Mouse (Mus musculus) intestine, embryonic 15.5 days (tissue): ENCODE data around the gene Il18bp. TPM values are rescaled to one million over a fixed set of nuclear protein-coding genes. Genes with fewer than 3 reads are reported as not detected.
"Not testable (repeated sequence)": the region's sequence is repeated elsewhere in the genome, so short reads cannot be mapped to it uniquely, and the experiment has no call there.

Experiments
- ATAC-seq: fragments of 200-750 bp; cut with Nextera tagmentation; 2 replicates; pipeline ENCODE4 v1.8.0; 2017; ENCODE audit warnings: moderate TSS enrichment, moderate library complexity
- H3K27ac ChIP-seq: fragments of 300-500 bp; sonication (generic); 2 replicates; pipeline ENCODE4 v1.5.1; 2015; ENCODE audit warnings: mild to moderate bottlenecking, inconsistent platforms
- H3K27me3 ChIP-seq: fragments of 300-500 bp; sonication (generic); replicated peaks from 2 replicates; pipeline ENCODE4 v1.6.1; 2015; ENCODE audit warnings: inconsistent platforms
- H3K36me3 ChIP-seq: fragments of 300-500 bp; sonication (generic); 2 replicates; pipeline ENCODE4 v1.6.1; 2015; ENCODE audit warnings: inconsistent platforms
- H3K4me1 ChIP-seq: fragments of 300-500 bp; sonication (generic); replicated peaks from 2 replicates; pipeline ENCODE4 v1.6.1; 2015; ENCODE audit warnings: inconsistent platforms
- H3K4me2 ChIP-seq: fragments of 300-500 bp; sonication (generic); replicated peaks from 2 replicates; pipeline ENCODE4 v1.6.1; 2015; ENCODE audit warnings: mild to moderate bottlenecking, inconsistent platforms
- H3K4me3 ChIP-seq: fragments of 300-500 bp; sonication (generic); replicated peaks from 2 replicates; pipeline ENCODE4 v1.5.1; 2015; ENCODE audit warnings: inconsistent platforms
- H3K9ac ChIP-seq: fragments of 300-500 bp; sonication (generic); 2 replicates; pipeline ENCODE4 v1.6.1; 2015; ENCODE audit warnings: inconsistent platforms
- H3K9me3 ChIP-seq: fragments of 300-500 bp; sonication (generic); 2 replicates; pipeline ENCODE4 v1.6.1; 2016; ENCODE audit warnings: inconsistent platforms
- WGBS: fragments of 180-500 bp; shearing (Covaris S2); methylation state at CpG from one replicate; pipeline ENCODE4 v1.1.7; 2015; 5-methylcytosine and 5-hydroxymethylcytosine counted together
- polyA plus RNA-seq: library from polyadenylated mRNA; unstranded; fragments of >200 nt; fragmentation: Nextera tagmentation; extraction: Ambion mirVana; gene quantifications from 2 replicates; pipeline ENCODE4 v1.2.1, GENCODE M21; 2015

Gene Il18bp
- polyA plus RNA-seq, 1 experiment from 2014 or later = 2.3 TPM

GRCm38 (mm10) chr7:102025187-102026119 is 7.0 kb upstream of the Il18bp start:
- no peak overlapping the region for H3K4me3 ChIP-seq
- no peaks in the 10 kb centered on the region for H3K9me3 ChIP-seq
- peaks cover 37% of the 10 kb centered on the region for H3K36me3 ChIP-seq
- H3K27ac ChIP-seq = no peak overlapping the region
- no peaks in the 10 kb centered on the region for H3K4me1 ChIP-seq
- WGBS = 79% methylated on average over 2 of the region's 2 CpGs
- ATAC-seq = no peak
- H3K9ac ChIP-seq = no peak overlapping the region
- no peaks in the 10 kb centered on the region for H3K27me3 ChIP-seq
- H3K4me2 ChIP-seq = no peak overlapping the region

DNA sequence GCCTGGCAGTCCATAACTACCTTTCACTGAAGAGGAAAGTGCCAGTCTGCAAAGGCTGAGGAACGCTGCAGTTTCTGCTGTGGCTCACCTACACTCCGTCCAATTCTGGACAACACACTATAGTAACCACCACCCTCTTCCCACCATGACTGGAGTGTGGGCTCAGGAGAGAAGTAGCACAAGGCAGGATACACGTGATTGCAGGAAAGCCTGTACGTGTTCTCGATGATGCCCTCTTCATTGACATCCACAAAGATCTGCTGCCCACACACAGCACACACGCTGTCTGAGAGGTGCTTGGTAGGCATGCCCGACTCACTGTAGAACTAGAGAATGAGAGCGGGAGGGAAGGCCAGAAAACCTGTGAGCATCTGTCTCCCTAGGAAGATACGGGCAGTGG is 5.3 kb upstream of the Il18bp start:
- Histone ChIP-seq H3K4me3 (no peak overlapping the region), H3K9ac (no peak overlapping the region), H3K4me1 (no peaks in the 10 kb centered on the region), H3K36me3 (peaks cover 40% of the 10 kb centered on the region), H3K4me2 (no peak overlapping the region), H3K27me3 (no peaks in the 10 kb centered on the region), H3K27ac (no peak overlapping the region), H3K9me3 (no peaks in the 10 kb centered on the region)
- ATAC-seq = no peak
- 96% methylated on average over 9 of the region's 9 CpGs for WGBS

- not testable (repeated sequence) for H3K27ac ChIP-seq, ATAC-seq, H3K4me2 ChIP-seq, H3K9ac ChIP-seq, H3K27me3 ChIP-seq, H3K4me1 ChIP-seq, H3K4me3 ChIP-seq, H3K9me3 ChIP-seq
- 88% methylated on average over 2 of the region's 2 CpGs for WGBS
- peaks cover 36% of the 10 kb centered on the region for H3K36me3 ChIP-seq
These were observed 2.4 kb upstream of the Il18bp start for GRCm38 (mm10) chr7:102020934-102021333.

- Histone ChIP-seq H3K9me3 (no peaks in the 10 kb centered on the region), H3K36me3 (peaks cover 50% of the 10 kb centered on the region)
These were observed 872 bp upstream of the Il18bp start for GRCm38 (mm10) chr7:102019362-102019761.

DNA sequence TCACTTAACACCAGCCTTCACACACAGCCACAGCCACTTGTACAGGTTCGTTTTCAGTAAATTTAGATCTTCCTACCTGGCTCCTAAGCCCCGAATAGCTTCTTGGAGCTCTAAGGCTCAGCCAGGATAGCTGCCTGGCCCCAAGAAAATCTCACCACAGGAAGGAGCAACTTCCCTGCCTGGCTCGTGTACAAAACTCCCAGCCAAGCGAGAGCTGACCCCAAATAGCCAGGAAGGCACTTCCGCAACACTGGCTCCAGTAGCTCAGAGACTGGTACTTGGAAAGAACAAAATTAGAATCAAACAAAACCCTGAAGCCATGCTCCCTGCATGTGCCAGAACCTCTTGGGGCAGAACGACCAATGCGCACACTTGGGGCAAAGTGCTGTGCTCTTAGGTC is 456 bp downstream of the Il18bp start:
- no peak overlapping the region for H3K4me2 ChIP-seq
- no peaks in the 10 kb centered on the region for H3K4me1 ChIP-seq
- no peaks in the 10 kb centered on the region for H3K9me3 ChIP-seq
- peaks cover 53% of the 10 kb centered on the region for H3K36me3 ChIP-seq
- 75% methylated on average over 7 of the region's 7 CpGs for WGBS
- no peak overlapping the region for H3K9ac ChIP-seq
- H3K27ac ChIP-seq = no peak overlapping the region
- H3K27me3 ChIP-seq = no peaks in the 10 kb centered on the region
- no peak overlapping the region for H3K4me3 ChIP-seq
- ATAC-seq = no peak

More at GRCm38 (mm10) chr7:102019362-102019761, 872 bp upstream of the Il18bp start:
- 57% methylated on average over 3 of the region's 3 CpGs for WGBS
- H3K27me3 ChIP-seq = no peaks in the 10 kb centered on the region
- H3K4me2 ChIP-seq = no peak overlapping the region
- ATAC-seq = no peak
- H3K27ac ChIP-seq = no peak overlapping the region
- no peaks in the 10 kb centered on the region for H3K4me1 ChIP-seq
- H3K9ac ChIP-seq = no peak overlapping the region
- H3K4me3 ChIP-seq = no peak overlapping the region

DNA sequence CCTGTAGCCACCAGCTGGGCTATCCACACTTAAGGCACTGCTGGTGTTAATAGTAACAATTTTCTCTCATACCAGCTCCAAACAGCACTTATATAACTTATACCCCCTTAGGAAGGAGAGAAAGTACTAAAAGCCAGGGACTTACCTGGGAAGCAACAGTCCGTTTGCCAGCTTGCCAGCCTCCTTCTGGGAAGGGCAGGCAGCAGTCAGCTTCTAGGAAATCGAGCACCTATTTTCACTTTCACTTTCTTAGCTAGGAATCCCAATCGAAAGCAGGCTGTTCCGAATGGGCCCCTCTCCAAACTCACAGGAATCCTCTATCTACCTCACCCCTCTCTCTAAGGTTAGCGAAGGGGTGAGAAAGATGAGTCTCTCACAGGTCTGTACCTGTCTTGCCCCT is 1.0 kb downstream of the Il18bp start:
- H3K4me1 ChIP-seq = no peaks in the 10 kb centered on the region
- H3K9me3 ChIP-seq = no peaks in the 10 kb centered on the region
- no peak overlapping the region for H3K4me3 ChIP-seq
- H3K36me3 ChIP-seq = peaks cover 53% of the 10 kb centered on the region
- no peak overlapping the region for H3K4me2 ChIP-seq
- 74% methylated on average over 5 of the region's 5 CpGs for WGBS
- H3K27ac ChIP-seq = no peak overlapping the region
- H3K27me3 ChIP-seq = no peaks in the 10 kb centered on the region
- H3K9ac ChIP-seq = no peak overlapping the region
- no peak for ATAC-seq

DNA sequence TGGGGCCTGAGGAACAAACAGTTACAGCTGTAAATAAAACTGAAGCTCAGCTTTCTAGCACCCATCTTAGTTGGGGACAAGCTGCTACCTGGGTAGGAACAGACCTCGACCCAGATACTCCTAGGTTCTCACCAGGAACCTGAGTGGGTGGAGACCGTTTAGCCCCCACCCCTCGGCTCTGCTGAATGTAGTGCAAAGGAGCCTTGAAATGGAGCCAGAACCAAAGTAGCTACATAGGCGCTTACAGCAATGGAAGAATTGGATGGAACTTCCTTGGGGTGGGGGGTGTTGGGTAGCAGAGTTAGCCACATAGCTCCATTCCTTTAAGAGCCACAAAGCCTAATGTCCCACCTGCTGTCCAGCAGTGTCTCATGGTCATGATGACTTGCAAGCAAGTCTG is 1.6 kb downstream of the Il18bp start:
- WGBS = 81% methylated on average over 4 of the region's 4 CpGs
- ATAC-seq = no peak
- no peak overlapping the region for H3K27ac ChIP-seq
- no peaks in the 10 kb centered on the region for H3K9me3 ChIP-seq
- H3K4me2 ChIP-seq = no peak overlapping the region
- H3K4me3 ChIP-seq = no peak overlapping the region
- H3K36me3 ChIP-seq = peaks cover 54% of the 10 kb centered on the region
- no peaks in the 10 kb centered on the region for H3K27me3 ChIP-seq
- H3K9ac ChIP-seq = no peak overlapping the region
- no peaks in the 10 kb centered on the region for H3K4me1 ChIP-seq

GRCm38 (mm10) chr7:102014995-102015394 is 3.5 kb downstream of the Il18bp start:
- WGBS = 88% methylated on average over 2 of the region's 2 CpGs
- H3K9me3 ChIP-seq = no peaks in the 10 kb centered on the region
- no peaks in the 10 kb centered on the region for H3K4me1 ChIP-seq
- H3K4me2 ChIP-seq = no peak overlapping the region
- H3K36me3 ChIP-seq = peaks cover 73% of the 10 kb centered on the region
- ATAC-seq = no peak
- H3K27ac ChIP-seq = no peak overlapping the region
- H3K9ac ChIP-seq = no peak overlapping the region
- H3K4me3 ChIP-seq = no peak overlapping the region
- no peaks in the 10 kb centered on the region for H3K27me3 ChIP-seq

DNA sequence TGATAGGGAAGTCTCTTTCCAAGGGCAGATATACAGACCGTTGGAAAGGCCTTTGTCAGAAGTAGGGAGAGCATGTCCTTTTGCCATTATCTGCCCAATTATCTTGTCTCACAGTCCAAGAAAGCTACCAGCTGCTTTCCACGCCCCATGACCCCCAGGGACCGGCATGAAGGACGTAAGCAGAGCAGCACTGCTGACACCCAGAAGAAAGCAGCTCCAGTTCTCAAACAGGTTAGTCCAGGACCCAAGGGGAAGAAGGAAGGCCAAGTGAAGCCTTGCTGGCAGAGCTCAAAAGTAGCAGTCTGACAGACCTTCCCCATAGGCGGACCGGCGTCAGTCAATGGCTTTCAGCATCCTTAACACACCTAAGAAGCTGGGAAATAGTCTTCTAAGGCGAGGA is 5.1 kb downstream of the Il18bp start:
- H3K4me1 ChIP-seq = no peaks in the 10 kb centered on the region
- WGBS = 88% methylated on average over 8 of the region's 8 CpGs
- peaks cover 80% of the 10 kb centered on the region for H3K36me3 ChIP-seq

GRCm38 (mm10) chr7:102011855-102012254 is 6.6 kb downstream of the Il18bp start:
- Histone ChIP-seq H3K4me1 (no peaks in the 10 kb centered on the region), H3K4me3 (no peak overlapping the region), H3K9ac (no peak overlapping the region), H3K9me3 (no peaks in the 10 kb centered on the region), H3K36me3 (peaks cover 90% of the 10 kb centered on the region), H3K27me3 (no peaks in the 10 kb centered on the region), H3K27ac (no peak overlapping the region), H3K4me2 (no peak overlapping the region)
- no peak for ATAC-seq
- WGBS = 91% methylated on average over 9 of the region's 9 CpGs

More for the DNA sequence above, 5.1 kb downstream of the Il18bp start:
- Histone ChIP-seq H3K27me3 (no peaks in the 10 kb centered on the region), H3K9me3 (no peaks in the 10 kb centered on the region), H3K4me2 (no peak overlapping the region), H3K4me3 (no peak overlapping the region), H3K9ac (no peak overlapping the region), H3K27ac (no peak overlapping the region)
- no peak for ATAC-seq

DNA sequence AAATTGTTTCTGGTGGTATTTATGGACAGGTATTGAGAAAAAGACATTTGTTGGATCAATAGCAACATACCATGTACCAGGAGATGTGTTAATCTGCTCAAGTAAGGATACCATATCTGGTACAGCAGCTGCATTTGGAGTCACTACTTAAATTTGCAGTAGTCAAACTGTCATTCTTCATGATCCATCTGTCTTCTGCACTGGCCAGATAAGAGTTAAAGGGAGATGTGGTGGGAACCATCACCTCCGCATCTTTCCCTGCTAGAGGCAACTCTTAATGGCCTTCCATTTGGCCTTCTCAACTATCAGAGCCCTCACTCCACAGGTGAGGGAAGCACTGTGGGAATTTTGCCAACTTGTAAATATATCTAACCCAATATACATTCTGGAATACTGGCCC is 12.0 kb downstream of the Il18bp start:
- no peaks in the 10 kb centered on the region for H3K27me3 ChIP-seq
- 81% methylated on average over 1 of the region's 1 CpGs for WGBS
- peaks cover 75% of the 10 kb centered on the region for H3K36me3 ChIP-seq
- no peak overlapping the region for H3K4me2 ChIP-seq
- H3K4me1 ChIP-seq = no peaks in the 10 kb centered on the region
- H3K9ac ChIP-seq = no peak overlapping the region
- H3K9me3 ChIP-seq = no peaks in the 10 kb centered on the region
- no peak overlapping the region for H3K4me3 ChIP-seq
- ATAC-seq = no peak
- no peak overlapping the region for H3K27ac ChIP-seq

GRCm38 (mm10) chr7:102000921-102001630 is 17.4 kb downstream of the Il18bp start:
- H3K9ac ChIP-seq = no peak overlapping the region
- H3K4me3 ChIP-seq = no peak overlapping the region
- no peak overlapping the region for H3K27ac ChIP-seq
- no peaks in the 10 kb centered on the region for H3K4me1 ChIP-seq
- no peaks in the 10 kb centered on the region for H3K9me3 ChIP-seq
- H3K27me3 ChIP-seq = no peaks in the 10 kb centered on the region
- no peak for ATAC-seq
- WGBS = 90% methylated on average over 26 of the region's 26 CpGs
- peaks cover 66% of the 10 kb centered on the region for H3K36me3 ChIP-seq
- no peak overlapping the region for H3K4me2 ChIP-seq
